Mouse (Mus musculus) frontal cortex, adult (tissue): Measurements from ENCODE around the gene Trpt1.
A peak's percentile ranks its signal among the peaks of the same experiment; 100 is the strongest.

Experiments used
- ATAC-seq: cut with Nextera tagmentation; 2 replicates; pipeline ENCODE4 v1.9.2; 2017; ENCODE audit warnings: mild to moderate bottlenecking, moderate library complexity, mixed read lengths; ENCODE audit not compliant: low TSS enrichment

Gene Trpt1

DNA sequence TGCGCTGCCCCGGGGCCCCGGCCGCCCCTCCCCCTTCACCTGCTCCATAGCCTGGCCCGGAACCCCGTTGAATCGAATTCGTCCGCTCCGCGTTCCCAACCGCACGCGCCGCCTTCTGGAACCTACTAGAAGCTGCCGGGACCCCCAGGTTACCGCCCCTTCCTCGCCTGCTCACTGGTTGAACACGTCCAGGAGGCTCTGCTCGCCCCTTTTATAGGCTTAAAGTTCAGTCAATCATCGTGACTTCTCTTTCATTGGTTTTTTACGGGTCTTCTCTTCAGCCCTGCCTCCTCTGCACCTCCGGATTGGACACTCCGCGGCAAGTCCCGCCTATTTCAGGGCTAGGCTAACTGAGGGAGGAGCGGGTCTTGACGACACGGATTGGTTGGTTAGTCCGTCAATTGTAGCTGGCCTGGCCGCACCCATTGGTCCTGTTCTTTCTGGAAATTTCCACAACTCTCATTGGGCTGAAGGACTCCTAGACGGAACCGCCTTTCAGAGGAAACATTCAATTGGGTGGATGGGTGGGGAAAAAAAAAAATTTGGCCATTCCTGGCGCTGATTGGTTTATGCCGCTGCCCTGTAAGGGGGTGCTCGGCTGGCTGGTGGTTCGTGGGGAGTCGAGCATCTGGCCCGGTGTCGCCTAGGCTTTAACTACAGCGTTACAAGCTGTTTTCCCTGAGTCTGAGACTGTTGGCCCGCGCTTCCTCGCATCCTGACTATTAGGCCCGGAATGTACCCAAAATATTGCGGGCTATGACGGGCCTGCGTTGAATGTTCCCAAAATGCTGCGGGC lies 44.1 kb downstream of the Trpt1 start, which contains the start of gene Stip1:
Gene Stip1, minus strand, starts transcription at position 127 of the 796 bp plus-strand sequence.
- ATAC-seq: peak; percentile 97

DNA sequence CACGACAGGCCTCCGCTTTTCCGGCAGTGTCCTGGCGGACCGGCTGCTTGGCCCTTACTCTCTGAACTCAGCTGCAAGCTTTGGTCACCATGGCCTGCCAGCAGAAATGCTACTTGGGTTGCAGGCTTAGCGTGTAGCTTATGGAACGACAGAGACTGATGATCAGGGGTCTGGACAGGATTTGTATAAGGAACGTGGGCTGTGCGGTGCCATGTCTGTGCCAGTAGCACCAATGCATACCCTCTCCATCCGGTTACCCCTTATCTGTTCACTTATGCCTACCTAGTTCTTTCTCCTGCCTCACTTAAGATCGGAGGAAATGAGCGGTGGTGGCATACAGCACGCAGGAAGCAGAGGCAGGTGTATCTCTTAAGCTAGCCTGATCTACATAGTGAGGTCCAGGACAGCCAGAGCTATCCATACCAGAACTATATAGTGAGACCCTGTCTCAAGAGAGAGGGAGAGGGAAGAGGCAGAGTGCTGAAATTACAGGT lies 44.8 kb downstream of the Trpt1 start:
- peak; percentile 1; the same call in 1 of the 2 replicates for ATAC-seq

DNA sequence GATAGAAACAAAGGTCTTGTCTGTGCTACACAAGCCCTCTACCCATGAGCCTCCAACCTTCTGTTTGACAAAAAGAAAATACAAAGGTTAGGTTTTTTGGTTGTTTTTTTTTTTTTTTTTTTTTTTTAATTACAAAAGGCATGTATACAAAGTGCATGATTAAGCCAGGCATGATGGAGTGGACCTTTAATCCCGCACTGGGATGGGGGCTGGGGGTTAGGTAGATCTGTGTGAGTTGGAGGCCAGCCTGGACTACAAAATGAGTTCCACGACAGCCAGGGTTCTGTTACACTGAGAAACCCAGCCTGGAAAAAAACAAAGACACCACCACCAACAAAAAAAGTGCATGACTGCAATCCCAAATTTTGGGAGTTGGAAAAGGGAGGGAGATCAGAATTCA lies 45.2 kb downstream of the Trpt1 start:
- no peak for ATAC-seq

DNA sequence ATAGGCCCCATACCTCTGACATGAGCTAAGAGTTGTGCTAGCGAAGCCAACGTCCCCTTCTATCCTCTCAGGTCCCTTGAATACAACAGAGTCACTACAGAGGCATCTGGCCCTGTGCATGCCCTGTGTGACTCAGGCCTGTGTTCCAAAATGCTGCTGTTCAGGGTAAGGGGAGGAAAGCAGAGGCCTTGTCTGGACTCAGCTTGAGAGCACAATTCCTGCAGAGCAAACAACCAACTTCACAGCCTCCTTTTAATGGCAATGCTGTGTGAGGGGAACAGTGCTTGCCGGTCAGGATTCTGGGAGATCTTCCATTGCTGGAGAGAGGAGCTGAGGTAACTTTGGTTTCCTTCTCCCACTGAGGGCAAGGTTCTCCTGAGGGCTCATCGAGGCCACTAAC lies 48.3 kb downstream of the Trpt1 start:
- ATAC-seq: no peak

DNA sequence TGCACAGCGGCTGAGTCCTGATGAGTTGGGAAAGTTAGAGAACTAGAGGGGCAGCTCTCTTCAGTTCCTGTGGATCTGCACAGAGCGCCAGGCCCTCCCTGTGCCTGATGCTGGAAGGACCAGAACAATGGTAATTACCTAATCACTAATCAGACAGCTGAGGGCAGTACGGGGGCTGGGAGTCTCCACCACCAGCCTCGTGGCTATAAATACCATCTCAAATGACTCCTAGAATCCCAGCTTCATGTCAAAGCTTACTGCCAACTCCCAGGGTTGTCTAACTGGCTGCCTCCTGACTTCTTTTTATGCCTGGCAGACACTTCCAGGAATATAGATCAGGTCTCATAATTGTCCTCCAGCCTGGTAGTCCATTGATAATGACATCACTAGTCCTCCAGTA lies 48.8 kb downstream of the Trpt1 start:
- ATAC-seq: no peak
